ENCODE assay signal across 1 mouse cellular context in genomic region chr16:55940781-55941180, GRCm38 (mm10).
TF ChIP-seq lines count a peak whose summit lies in the region.

No protein-coding gene starts in this region.

TF ChIP-seq in MEL, 35 proteins besides CTCF, POLR2A, EP300 and RAD21:
- TF ChIP-seq TCF12 (IDR thresholded peaks at IDR 0.05; ENCODE audit: low read depth, low read length) (no peak), ELF1 (IDR thresholded peaks at IDR 0.05; ENCODE audit: low read depth, low read length) (no peak), ZC3H11A (IDR thresholded peaks at IDR 0.05; ENCODE audit: low read depth, low read length) (no peak), ZKSCAN1 (IDR thresholded peaks at IDR 0.05; ENCODE audit: low read depth, low read length) (no peak), UBTF (IDR thresholded peaks at IDR 0.05; ENCODE audit: borderline replicate concordance, insufficient read depth, low read depth, low read length) (no peak), MYB (IDR thresholded peaks at IDR 0.05; ENCODE audit: low read depth, low read length) (no peak), MAFK (IDR thresholded peaks at IDR 0.05; ENCODE audit: borderline replicate concordance, low read depth, low read length) (no peak), TBP (IDR thresholded peaks at IDR 0.05; ENCODE audit: low read depth, low read length) (no peak), ZNF384 (IDR thresholded peaks at IDR 0.05; ENCODE audit: low read depth, low read length) (no peak), CHD2 (IDR thresholded peaks at IDR 0.05; ENCODE audit: low read length) (no peak), SMC3 (IDR thresholded peaks at IDR 0.05; ENCODE audit: low read depth, low read length) (no peak), MYC (IDR thresholded peaks at IDR 0.05; ENCODE audit: low read depth, low read length) (no peak), MXI1 (IDR thresholded peaks at IDR 0.05; ENCODE audit: low read depth, low read length) (no peak), POLR2AphosphoS5 (IDR thresholded peaks at IDR 0.05; ENCODE audit: borderline replicate concordance, low read depth, low read length) (no peak), CHD1 (IDR thresholded peaks at IDR 0.05; ENCODE audit: low read depth, low read length) (no peak), POLR2AphosphoS2 (IDR thresholded peaks at IDR 0.05; ENCODE audit: low read length) (no peak), GABPA (IDR thresholded peaks at IDR 0.05; ENCODE audit: low read depth, low read length) (no peak), NELFE (IDR thresholded peaks at IDR 0.05; ENCODE audit: low read depth, low read length) (no peak), NRF1 (IDR thresholded peaks at IDR 0.05; ENCODE audit: insufficient read depth, low read depth, low read length, poor library complexity, severe bottlenecking) (no peak), MEF2A (IDR thresholded peaks at IDR 0.05; ENCODE audit: extremely low read depth, insufficient replicate concordance, low read depth, low read length, poor library complexity, severe bottlenecking) (no peak)
